Mouse (Mus musculus): ENCODE measurements around the gene C2cd4d. TPM values are rescaled to one million over a fixed set of nuclear protein-coding genes. Genes with fewer than 3 reads are reported as not detected.

C2cd4d gene
- total RNA-seq, 1 experiment from 2014 or later, result not detected

- no peak for ATAC-seq (replicated peaks in 1 of 2; ENCODE audit: insufficient read depth in 1 of 2, low FRiP score in 2 of 2, low TSS enrichment in 1 of 2, low read depth in 1 of 2, poor library complexity in 2 of 2, severe bottlenecking in 2 of 2)
Observed at GRCm38 (mm10) chr3:94373090-94373489, 10.9 kb downstream of the C2cd4d start.

GRCm38 (mm10) chr3:94373597-94374011 is 11.4 kb downstream of the C2cd4d start:
- ATAC-seq (replicated peaks in 1 of 2; ENCODE audit: insufficient read depth in 1 of 2, low FRiP score in 2 of 2, low TSS enrichment in 1 of 2, low read depth in 1 of 2, poor library complexity in 2 of 2, severe bottlenecking in 2 of 2), result no peak

- no peak for ATAC-seq (replicated peaks in 1 of 2; ENCODE audit: insufficient read depth in 1 of 2, low FRiP score in 2 of 2, low TSS enrichment in 1 of 2, low read depth in 1 of 2, poor library complexity in 2 of 2, severe bottlenecking in 2 of 2)
Observed at GRCm38 (mm10) chr3:94374636-94375035, 12.4 kb downstream of the C2cd4d start.

- peak; percentile 60 to 79 for ATAC-seq (replicated peaks in 1 of 2; ENCODE audit: insufficient read depth in 1 of 2, low FRiP score in 2 of 2, low TSS enrichment in 1 of 2, low read depth in 1 of 2, poor library complexity in 2 of 2, severe bottlenecking in 2 of 2)
Observed at GRCm38 (mm10) chr3:94375146-94375545, 12.9 kb downstream of the C2cd4d start.

GRCm38 (mm10) chr3:94375861-94376260 is 13.6 kb downstream of the C2cd4d start:
- ATAC-seq (replicated peaks in 1 of 2; ENCODE audit: insufficient read depth in 1 of 2, low FRiP score in 2 of 2, low TSS enrichment in 1 of 2, low read depth in 1 of 2, poor library complexity in 2 of 2, severe bottlenecking in 2 of 2), result no peak

- no peak for ATAC-seq (replicated peaks in 1 of 2; ENCODE audit: insufficient read depth in 1 of 2, low FRiP score in 2 of 2, low TSS enrichment in 1 of 2, low read depth in 1 of 2, poor library complexity in 2 of 2, severe bottlenecking in 2 of 2)
Observed at GRCm38 (mm10) chr3:94377028-94377923, 15.0 kb downstream of the C2cd4d start.

GRCm38 (mm10) chr3:94379831-94380510 is 17.7 kb downstream of the C2cd4d start:
- no peak for ATAC-seq (replicated peaks in 1 of 2; ENCODE audit: insufficient read depth in 1 of 2, low FRiP score in 2 of 2, low TSS enrichment in 1 of 2, low read depth in 1 of 2, poor library complexity in 2 of 2, severe bottlenecking in 2 of 2)

- peak; percentile 29 to 33; a peak in 3 of 4 replicates for ATAC-seq (replicated peaks in 1 of 2; ENCODE audit: insufficient read depth in 1 of 2, low FRiP score in 2 of 2, low TSS enrichment in 1 of 2, low read depth in 1 of 2, poor library complexity in 2 of 2, severe bottlenecking in 2 of 2)
Observed at GRCm38 (mm10) chr3:94382308-94382707, 20.1 kb downstream of the C2cd4d start.

- ATAC-seq (replicated peaks in 1 of 2; ENCODE audit: insufficient read depth in 1 of 2, low FRiP score in 2 of 2, low TSS enrichment in 1 of 2, low read depth in 1 of 2, poor library complexity in 2 of 2, severe bottlenecking in 2 of 2), result no peak
Observed at GRCm38 (mm10) chr3:94383476-94383875, 21.2 kb downstream of the C2cd4d start.

GRCm38 (mm10) chr3:94386671-94387070 is 24.4 kb downstream of the C2cd4d start:
- no peak for ATAC-seq (replicated peaks in 1 of 2; ENCODE audit: insufficient read depth in 1 of 2, low FRiP score in 2 of 2, low TSS enrichment in 1 of 2, low read depth in 1 of 2, poor library complexity in 2 of 2, severe bottlenecking in 2 of 2)

- no peak for ATAC-seq (replicated peaks in 1 of 2; ENCODE audit: insufficient read depth in 1 of 2, low FRiP score in 2 of 2, low TSS enrichment in 1 of 2, low read depth in 1 of 2, poor library complexity in 2 of 2, severe bottlenecking in 2 of 2)
Observed at GRCm38 (mm10) chr3:94387391-94387790, 25.2 kb downstream of the C2cd4d start.

- peak; percentile 93 to 97 for ATAC-seq (replicated peaks in 1 of 2; ENCODE audit: insufficient read depth in 1 of 2, low FRiP score in 2 of 2, low TSS enrichment in 1 of 2, low read depth in 1 of 2, poor library complexity in 2 of 2, severe bottlenecking in 2 of 2)
Observed at GRCm38 (mm10) chr3:94388047-94388446, 25.8 kb downstream of the C2cd4d start.

GRCm38 (mm10) chr3:94389420-94389819 is 27.2 kb downstream of the C2cd4d start:
- ATAC-seq (replicated peaks in 1 of 2; ENCODE audit: insufficient read depth in 1 of 2, low FRiP score in 2 of 2, low TSS enrichment in 1 of 2, low read depth in 1 of 2, poor library complexity in 2 of 2, severe bottlenecking in 2 of 2), result no peak

GRCm38 (mm10) chr3:94391001-94391400 is 28.8 kb downstream of the C2cd4d start:
- no peak for ATAC-seq (replicated peaks in 1 of 2; ENCODE audit: insufficient read depth in 1 of 2, low FRiP score in 2 of 2, low TSS enrichment in 1 of 2, low read depth in 1 of 2, poor library complexity in 2 of 2, severe bottlenecking in 2 of 2)

- no peak for ATAC-seq (replicated peaks in 1 of 2; ENCODE audit: insufficient read depth in 1 of 2, low FRiP score in 2 of 2, low TSS enrichment in 1 of 2, low read depth in 1 of 2, poor library complexity in 2 of 2, severe bottlenecking in 2 of 2)
Observed at GRCm38 (mm10) chr3:94392128-94392527, 29.9 kb downstream of the C2cd4d start.

- ATAC-seq (replicated peaks in 1 of 2; ENCODE audit: insufficient read depth in 1 of 2, low FRiP score in 2 of 2, low TSS enrichment in 1 of 2, low read depth in 1 of 2, poor library complexity in 2 of 2, severe bottlenecking in 2 of 2), result no peak
Observed at GRCm38 (mm10) chr3:94393049-94393448, 30.8 kb downstream of the C2cd4d start.

- no peak for ATAC-seq (replicated peaks in 1 of 2; ENCODE audit: insufficient read depth in 1 of 2, low FRiP score in 2 of 2, low TSS enrichment in 1 of 2, low read depth in 1 of 2, poor library complexity in 2 of 2, severe bottlenecking in 2 of 2)
Observed at GRCm38 (mm10) chr3:94396336-94396735, 34.1 kb downstream of the C2cd4d start.

- ATAC-seq (replicated peaks in 1 of 2; ENCODE audit: insufficient read depth in 1 of 2, low FRiP score in 2 of 2, low TSS enrichment in 1 of 2, low read depth in 1 of 2, poor library complexity in 2 of 2, severe bottlenecking in 2 of 2), result no peak
Observed at GRCm38 (mm10) chr3:94396851-94397250, 34.6 kb downstream of the C2cd4d start.

Measured in hematopoietic stem cell, adult 5-6 weeks (primary cell).